Mouse (Mus musculus): ENCODE data around the gene Gm20518. TPM values are rescaled to one million over a fixed set of nuclear protein-coding genes. Genes with fewer than 3 reads are reported as not detected.

The Gm20518 gene
- polyA plus RNA-seq, 1 experiment from 2014 or later, result 0.34 TPM

DNA sequence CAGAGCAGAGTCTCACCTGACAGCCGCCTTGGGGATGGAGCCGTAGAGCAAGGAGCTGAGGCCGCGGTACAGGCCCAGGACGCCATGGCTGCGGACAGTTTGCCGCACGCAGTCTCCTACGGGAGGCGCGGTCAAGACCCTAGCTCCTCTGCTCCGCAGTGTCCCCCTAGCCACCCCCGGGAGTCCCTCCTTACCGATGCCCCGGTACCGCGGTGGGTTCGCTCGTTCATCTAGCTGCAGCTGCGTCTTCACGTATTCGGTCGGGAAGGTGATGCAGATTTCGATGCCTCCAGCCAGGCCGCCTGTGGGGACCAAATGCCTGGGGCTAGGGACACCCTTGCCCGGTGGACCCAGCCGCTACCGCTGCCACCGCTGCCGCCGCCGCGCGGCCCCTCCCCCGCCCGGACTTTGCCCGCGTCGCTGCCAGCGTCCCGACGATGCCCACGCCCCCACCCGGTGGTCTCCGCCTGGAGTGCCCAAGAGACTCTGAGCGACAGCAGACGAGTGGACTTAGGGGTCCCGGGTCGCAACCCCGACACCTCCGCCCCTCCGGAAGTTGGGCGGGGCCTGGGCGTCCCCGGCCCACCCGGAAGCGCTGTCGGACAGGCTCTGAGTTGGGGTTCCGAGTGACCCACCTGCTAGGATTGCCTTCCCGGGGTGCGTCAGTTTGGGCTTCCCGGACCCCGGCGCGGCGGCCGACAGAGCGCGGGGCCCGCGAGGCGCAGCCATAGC is 36.0 kb upstream of the Gm20518 start:
- peak; percentile 78 for DNase-seq (ENCODE audit: low spot score)
- H3K27me3 ChIP-seq (ENCODE audit: low read depth, poor library complexity, severe bottlenecking), result no peaks in the 10 kb centered on the region
- peaks cover 24% of the 10 kb centered on the region for H3K36me3 ChIP-seq
- H3K4me3 ChIP-seq, result peak overlapping the region; percentile 84
- H3K4me1 ChIP-seq, result peaks cover 36% of the 10 kb centered on the region
- H3K27ac ChIP-seq, result peak overlapping the region; percentile 90
- WGBS, result under 1% methylated on average over 72 of the region's 72 CpGs
- no peaks in the 10 kb centered on the region for H3K9me3 ChIP-seq (replicated peaks)

DNA sequence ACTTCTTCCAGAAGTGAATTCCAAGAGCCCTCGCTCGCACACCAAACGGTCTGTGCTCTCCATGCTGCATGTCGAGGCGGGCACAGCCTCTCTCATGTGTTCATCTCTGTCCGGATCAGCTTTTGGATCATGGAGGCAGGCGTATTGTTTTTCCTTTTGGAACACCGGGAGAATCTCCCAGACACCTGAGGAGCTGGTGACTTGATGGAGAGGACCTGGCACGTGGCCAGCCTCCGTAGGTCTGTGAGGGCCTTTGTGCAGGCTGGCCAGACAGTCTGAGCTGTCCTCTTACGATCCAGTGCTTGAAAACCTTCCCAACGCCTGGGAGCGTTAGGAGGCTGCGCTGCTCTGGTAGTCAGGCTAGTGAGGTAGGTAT is 30.7 kb upstream of the Gm20518 start:
- no peak for DNase-seq (ENCODE audit: low spot score)
- Histone ChIP-seq H3K9me3 (replicated peaks) (no peaks in the 10 kb centered on the region), H3K27me3 (ENCODE audit: low read depth, poor library complexity, severe bottlenecking) (peaks cover 39% of the 10 kb centered on the region), H3K4me1 (peaks cover 38% of the 10 kb centered on the region), H3K4me3 (peak overlapping the region; percentile 87), H3K36me3 (peaks cover 24% of the 10 kb centered on the region), H3K27ac (peak overlapping the region; percentile 93)
- 1% methylated on average over 14 of the region's 14 CpGs for WGBS

DNA sequence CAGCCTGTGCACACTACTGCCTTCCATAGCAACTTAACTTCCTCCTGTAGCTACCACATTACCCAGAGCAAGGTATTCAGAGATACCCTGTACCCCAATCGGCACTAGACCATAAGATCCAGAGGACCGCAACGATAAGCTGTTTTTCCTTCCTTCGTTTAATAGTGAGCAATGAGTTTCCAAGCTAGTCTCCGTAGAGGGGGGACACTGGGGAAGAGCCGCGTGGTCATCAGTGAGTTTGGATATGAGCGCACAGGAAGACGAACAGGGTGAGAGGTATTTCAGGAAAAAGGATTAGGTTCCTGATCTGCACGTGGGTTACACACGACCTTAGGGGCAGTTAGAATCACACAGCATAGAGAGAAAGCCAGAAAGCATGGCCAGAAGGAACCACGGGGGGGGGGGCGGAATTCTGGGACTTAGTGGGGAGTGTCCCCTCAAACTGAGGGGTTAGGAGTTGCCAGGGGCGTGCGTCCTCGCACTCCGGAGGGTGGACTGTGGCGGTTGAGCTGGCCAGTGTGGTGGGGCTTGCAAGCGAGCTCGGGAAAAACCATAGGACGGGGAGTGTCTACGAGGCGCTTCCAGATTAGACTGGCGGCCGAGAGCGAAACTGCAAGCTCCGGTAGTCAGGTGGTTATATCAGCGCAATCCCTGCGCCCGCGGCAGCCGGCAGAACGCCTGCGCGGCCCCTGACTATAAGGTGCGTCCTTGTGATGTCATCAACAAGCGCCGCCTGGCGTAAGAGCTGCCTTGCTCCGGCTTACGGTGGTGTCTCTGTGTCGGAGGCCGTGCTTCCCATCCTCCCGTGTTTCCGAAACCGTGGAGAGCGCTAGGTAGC is 30.1 kb upstream of the Gm20518 start:
- Histone ChIP-seq H3K27me3 (ENCODE audit: low read depth, poor library complexity, severe bottlenecking) (peaks cover 45% of the 10 kb centered on the region), H3K4me3 (peak overlapping the region; percentile 87), H3K9me3 (replicated peaks) (no peaks in the 10 kb centered on the region), H3K4me1 (peaks cover 32% of the 10 kb centered on the region), H3K36me3 (peaks cover 24% of the 10 kb centered on the region), H3K27ac (peak overlapping the region; percentile 93)
- peak; percentile 97 for DNase-seq (ENCODE audit: low spot score)
- 3% methylated on average over 46 of the region's 47 CpGs for WGBS

DNA sequence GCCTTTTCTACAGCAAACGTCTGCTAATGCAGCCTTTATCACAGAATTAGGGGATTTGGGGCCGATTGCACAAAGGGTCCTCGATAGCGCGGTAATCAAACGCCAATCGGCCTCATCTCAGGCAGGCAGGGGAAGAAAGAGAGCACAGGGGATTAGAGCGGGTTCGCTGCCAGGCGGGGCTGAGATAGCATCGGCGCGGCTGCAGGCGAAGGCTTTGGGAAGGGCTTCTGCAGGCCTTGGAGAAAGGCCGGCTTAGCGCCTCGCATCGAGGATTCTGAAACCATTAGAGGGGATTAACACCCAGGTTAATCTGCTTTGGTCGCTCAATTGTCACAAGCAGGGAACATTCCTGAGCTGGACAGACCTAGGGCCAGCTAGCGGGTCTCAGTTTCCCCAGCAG is 29.1 kb upstream of the Gm20518 start:
- WGBS, result 9% methylated on average over 20 of the region's 20 CpGs
- Histone ChIP-seq H3K9me3 (replicated peaks) (no peaks in the 10 kb centered on the region), H3K4me1 (peaks cover 27% of the 10 kb centered on the region), H3K36me3 (peaks cover 14% of the 10 kb centered on the region), H3K27ac (peak overlapping the region; percentile 93), H3K4me3 (peak overlapping the region; percentile 29), H3K27me3 (ENCODE audit: low read depth, poor library complexity, severe bottlenecking) (peaks cover 55% of the 10 kb centered on the region)
- peak; percentile 41 for DNase-seq (ENCODE audit: low spot score)

DNA sequence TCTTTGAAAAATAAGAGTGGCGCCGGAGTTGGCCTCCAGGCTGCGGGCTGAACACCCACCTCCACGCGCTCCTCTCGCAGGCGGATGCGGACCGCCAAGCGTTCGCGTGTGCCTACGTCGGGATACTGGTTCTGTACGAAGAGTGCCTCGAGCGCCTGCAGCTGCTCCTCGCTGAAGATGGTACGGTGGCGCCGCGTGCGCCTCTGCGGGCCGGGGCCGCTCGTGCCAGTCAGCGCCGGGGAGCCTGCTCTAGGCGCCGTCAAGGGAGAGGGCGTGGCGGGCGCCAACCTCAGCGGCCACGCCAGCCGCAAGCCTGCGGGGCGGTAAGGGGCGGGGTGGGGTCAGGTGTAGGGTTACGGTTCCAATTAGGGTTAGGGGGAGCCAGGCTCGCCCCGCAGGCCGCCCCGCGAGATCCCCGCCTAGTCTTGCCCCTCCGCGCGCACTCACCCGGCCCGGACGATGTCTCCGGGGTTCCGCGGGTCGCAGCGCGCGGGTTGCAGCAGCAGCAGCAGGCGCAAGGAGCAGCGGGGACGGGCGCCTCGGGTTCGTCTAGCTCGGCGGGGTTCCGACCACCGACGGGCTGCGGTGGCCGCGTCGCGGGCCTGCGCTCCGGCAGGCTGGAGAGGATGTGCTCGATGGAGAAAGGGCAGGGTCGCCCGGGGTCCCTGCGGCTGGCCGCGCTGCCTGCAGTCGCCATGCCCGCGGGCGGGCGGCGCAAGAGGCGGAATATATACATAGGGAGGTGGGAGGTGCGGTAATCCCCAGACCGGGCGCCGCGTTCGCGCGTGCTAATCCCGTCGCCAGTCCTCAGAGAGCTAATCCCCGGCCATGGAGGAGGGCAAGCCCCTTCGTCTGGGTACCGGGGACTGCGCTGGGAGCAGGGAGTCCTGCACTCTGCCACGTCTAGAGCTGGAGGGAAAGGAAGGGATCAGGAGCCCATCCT is 23.1 kb upstream of the Gm20518 start, which contains the start of gene Gsc2:
Gene Gsc2, minus strand, starts transcription at position 753 of the 943 bp plus-strand sequence.
- DNase-seq (ENCODE audit: low spot score), result peak; percentile 65
- Histone ChIP-seq H3K9me3 (replicated peaks) (no peaks in the 10 kb centered on the region), H3K4me1 (peaks cover 21% of the 10 kb centered on the region), H3K36me3 (no peaks in the 10 kb centered on the region), H3K27ac (peak within 1 kb of the TSS; percentile 57), H3K4me3 (peak within 1 kb of the TSS; percentile 52), H3K27me3 (ENCODE audit: low read depth, poor library complexity, severe bottlenecking) (peaks cover 79% of the 10 kb centered on the region)
- under 1% methylated on average over 90 of the region's 106 CpGs for WGBS

DNA sequence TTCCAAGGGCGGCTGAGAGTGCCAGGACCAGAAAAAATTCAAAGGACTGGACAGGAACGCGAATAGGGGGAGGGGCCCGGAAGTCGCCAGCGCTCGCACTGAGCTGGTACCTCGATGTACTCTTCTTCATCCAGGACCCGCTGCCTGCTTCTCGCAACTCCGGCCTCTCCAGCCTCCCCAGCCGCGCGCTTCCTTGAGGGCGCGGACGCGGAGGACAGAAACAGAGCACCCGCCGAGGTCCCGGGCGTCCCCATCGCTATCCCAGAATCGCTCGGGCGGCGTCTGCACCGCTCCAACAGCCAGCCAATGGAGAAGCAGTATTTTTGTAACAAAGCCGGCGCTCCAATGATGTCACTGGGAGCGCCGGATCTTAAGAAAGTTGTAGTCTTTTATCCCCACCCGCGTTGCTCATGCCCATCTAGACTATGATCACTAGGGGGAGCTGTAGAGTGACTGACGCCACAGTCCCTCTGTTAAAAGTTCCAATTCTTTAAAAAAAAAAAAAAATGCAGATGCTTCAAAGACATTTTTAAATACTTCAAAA is 19.7 kb upstream of the Gm20518 start, which contains the start of gene Ess2:
Gene Ess2, minus strand, starts transcription at position 297 of the 544 bp plus-strand sequence.
- Histone ChIP-seq H3K4me3 (peak within 1 kb of the TSS; percentile 85), H3K4me1 (peaks cover 21% of the 10 kb centered on the region), H3K27ac (peak within 1 kb of the TSS; percentile 94), H3K9me3 (replicated peaks) (no peaks in the 10 kb centered on the region), H3K27me3 (ENCODE audit: low read depth, poor library complexity, severe bottlenecking) (peaks cover 47% of the 10 kb centered on the region), H3K36me3 (peaks cover 34% of the 10 kb centered on the region)
- DNase-seq (ENCODE audit: low spot score), result peak; percentile 88
- WGBS, result under 1% methylated on average over 35 of the region's 35 CpGs

DNA sequence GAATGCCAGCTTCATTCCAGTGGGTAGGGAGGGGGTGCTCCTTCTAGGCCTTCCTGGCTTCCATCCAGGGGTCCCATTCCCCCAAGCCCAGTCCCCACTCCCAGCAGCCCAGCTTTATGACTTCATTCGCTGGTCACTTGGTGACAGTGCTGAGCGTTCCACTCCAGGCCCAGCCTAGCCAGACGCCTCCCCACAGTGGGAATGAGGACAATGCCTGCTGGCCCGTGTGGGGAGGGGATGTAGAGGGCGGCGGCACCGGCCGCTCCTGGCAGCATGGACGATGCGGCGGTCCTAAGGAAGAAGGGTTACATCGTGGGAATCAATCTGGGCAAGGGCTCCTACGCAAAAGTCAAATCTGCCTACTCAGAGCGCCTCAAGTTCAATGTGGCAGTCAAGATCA is 7.0 kb upstream of the Gm20518 start, which contains the start of the genes Dgcr2 and Tssk2:
Gene Dgcr2, minus strand, starts transcription at position 101 of the 400 bp plus-strand sequence.
Gene Tssk2, plus strand, starts transcription at position 176 of the 400 bp plus-strand sequence.
- no peak within 1 kb of the TSS for H3K4me3 ChIP-seq
- H3K36me3 ChIP-seq, result peaks cover 56% of the 10 kb centered on the region

DNA sequence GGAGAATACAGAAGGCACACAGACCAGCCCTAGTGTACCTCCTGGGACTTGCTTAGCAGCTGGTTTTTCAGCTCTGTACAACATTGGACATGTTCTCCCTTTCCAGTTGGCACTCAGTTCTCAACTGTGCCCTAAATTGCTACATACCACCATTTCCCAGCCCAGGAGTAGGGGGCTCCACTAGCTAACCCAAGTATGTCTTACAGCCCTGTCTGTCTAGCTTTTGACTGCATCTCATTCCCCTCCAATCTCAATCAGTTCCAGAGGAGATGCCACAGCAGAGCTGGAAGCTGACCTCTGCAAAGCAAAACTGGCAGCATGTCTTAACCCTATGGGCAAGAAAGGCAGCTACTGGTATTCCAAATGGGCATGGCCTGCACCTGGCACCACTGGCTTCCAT is 4.6 kb upstream of the Gm20518 start:
- DNase-seq (ENCODE audit: low spot score), result no peak
- H3K4me1 ChIP-seq, result peaks cover 12% of the 10 kb centered on the region
- no peaks in the 10 kb centered on the region for H3K9me3 ChIP-seq (replicated peaks)
- no peaks in the 10 kb centered on the region for H3K27me3 ChIP-seq (ENCODE audit: low read depth, poor library complexity, severe bottlenecking)
- peaks cover 32% of the 10 kb centered on the region for H3K36me3 ChIP-seq
- H3K4me3 ChIP-seq, result no peak overlapping the region
- H3K27ac ChIP-seq, result no peak overlapping the region

More for the DNA sequence above, 7.0 kb upstream of the Gm20518 start, which contains the start of the genes Dgcr2 and Tssk2:
- Histone ChIP-seq H3K27me3 (ENCODE audit: low read depth, poor library complexity, severe bottlenecking) (no peaks in the 10 kb centered on the region), H3K27ac (no peak within 1 kb of the TSS), H3K9me3 (replicated peaks) (no peaks in the 10 kb centered on the region), H3K4me1 (no peaks in the 10 kb centered on the region)
- no peak for DNase-seq (ENCODE audit: low spot score)
- WGBS, result 93% methylated on average over 14 of the region's 14 CpGs

DNA sequence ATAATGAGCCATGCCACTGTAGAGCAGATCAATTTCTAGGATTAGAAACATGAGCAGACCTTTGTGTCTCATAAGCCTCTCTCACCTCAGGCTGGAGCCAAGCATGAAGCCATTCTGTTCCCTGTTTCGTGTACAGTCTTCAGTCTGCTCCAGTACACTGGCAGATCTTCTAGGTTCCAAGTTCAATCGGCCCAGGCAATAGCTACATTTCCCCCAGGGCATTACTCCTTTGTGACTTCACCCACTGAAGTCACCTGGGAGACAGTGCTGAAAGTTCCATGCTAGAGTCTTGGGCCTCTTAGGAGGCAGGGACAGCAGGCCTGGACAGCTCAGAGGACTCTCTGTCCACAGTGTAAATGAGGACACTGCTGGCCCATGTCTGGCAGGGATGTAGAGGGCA is 2.5 kb upstream of the Gm20518 start, which contains the start of gene Tssk1:
Gene Tssk1, plus strand, starts transcription at position 301 of the 400 bp plus-strand sequence.
- H3K27ac ChIP-seq, result no peak within 1 kb of the TSS
- H3K27me3 ChIP-seq (ENCODE audit: low read depth, poor library complexity, severe bottlenecking), result no peaks in the 10 kb centered on the region
- no peak within 1 kb of the TSS for H3K4me3 ChIP-seq
- peaks cover 15% of the 10 kb centered on the region for H3K36me3 ChIP-seq
- WGBS, result 81% methylated on average over 2 of the region's 2 CpGs
- no peaks in the 10 kb centered on the region for H3K9me3 ChIP-seq (replicated peaks)
- no peak for DNase-seq (ENCODE audit: low spot score)
- H3K4me1 ChIP-seq, result peaks cover 27% of the 10 kb centered on the region

DNA sequence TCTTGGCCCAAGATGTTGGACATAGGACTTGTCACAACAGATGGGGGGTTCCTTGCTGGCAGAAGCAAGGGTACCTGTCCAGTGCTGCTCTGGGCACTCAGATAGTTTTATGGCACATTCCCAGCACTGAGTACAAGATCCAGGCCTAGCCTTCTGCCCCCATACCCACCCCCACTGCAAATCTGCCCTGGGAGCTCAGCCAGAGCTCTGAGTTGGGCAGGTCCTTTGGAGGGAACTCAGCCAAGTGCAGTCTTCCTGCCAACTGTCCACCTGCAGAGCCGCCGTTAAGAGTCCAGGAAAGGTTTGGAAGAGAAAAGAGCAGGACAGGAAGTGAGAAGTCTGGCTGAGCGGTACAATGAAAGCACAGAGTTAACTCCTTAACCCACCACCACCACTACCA is 1.1 kb upstream of the Gm20518 start:
- peaks cover 5% of the 10 kb centered on the region; the same call in 1 of the 2 replicates for H3K36me3 ChIP-seq
- no peaks in the 10 kb centered on the region for H3K9me3 ChIP-seq (replicated peaks)
- H3K27ac ChIP-seq, result no peak overlapping the region
- H3K4me3 ChIP-seq, result no peak overlapping the region; the same call in 1 of the 2 replicates
- no peaks in the 10 kb centered on the region for H3K27me3 ChIP-seq (ENCODE audit: low read depth, poor library complexity, severe bottlenecking)
- no peak for DNase-seq (ENCODE audit: low spot score)
- H3K4me1 ChIP-seq, result peaks cover 27% of the 10 kb centered on the region
- WGBS, result 88% methylated on average over 3 of the region's 3 CpGs

DNA sequence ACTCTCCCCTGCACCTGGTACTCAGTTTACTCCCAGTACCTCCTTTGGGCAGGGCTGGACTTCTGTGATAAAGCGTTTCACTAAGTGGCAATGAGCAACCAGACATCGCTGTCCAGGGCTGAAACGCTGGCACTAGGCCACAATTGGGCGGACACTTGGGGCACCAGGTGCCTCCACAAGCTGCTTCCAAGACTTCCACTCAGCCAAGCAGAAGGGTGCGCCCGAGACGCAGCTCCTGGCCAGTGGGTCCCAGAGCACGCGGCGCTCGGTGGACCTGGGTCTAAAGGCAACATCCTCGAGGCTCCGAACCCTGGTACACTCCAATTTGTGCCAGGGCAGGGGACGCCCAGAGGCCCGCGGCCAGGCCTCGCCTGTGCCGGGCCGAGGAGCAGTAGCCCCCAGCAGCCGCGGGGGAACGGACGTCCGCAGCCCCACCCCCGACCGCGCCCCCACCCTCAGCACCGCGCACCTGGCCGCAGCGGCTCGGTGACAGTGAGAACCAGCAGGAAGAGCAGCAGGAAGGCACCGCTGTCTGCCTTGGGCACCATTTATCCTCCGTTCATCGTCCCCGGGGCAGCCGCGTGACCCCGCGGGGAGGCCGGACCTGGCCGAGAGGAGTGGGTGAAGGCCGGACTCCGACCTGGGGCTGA is 429 bp downstream of the Gm20518 start:
- H3K27ac ChIP-seq, result peak overlapping the region; percentile 97
- no peaks in the 10 kb centered on the region for H3K9me3 ChIP-seq (replicated peaks)
- H3K4me3 ChIP-seq, result peak overlapping the region; percentile 95
- H3K36me3 ChIP-seq, result peaks cover 8% of the 10 kb centered on the region
- WGBS, result under 1% methylated on average over 44 of the region's 44 CpGs
- peaks cover 27% of the 10 kb centered on the region for H3K4me1 ChIP-seq
- no peaks in the 10 kb centered on the region for H3K27me3 ChIP-seq (ENCODE audit: low read depth, poor library complexity, severe bottlenecking)
- DNase-seq (ENCODE audit: low spot score), result peak; percentile 71
